Mouse (Mus musculus): Measurements from ENCODE around the gene Ppp1r2.

GRCm38 (mm10) chr16:31205726-31206125 is 69.4 kb downstream of the Ppp1r2 start:
- TF ChIP-seq CTCF (conservative IDR thresholded peaks at IDR 0.05; ENCODE audit: low read length) (no peak), POU5F1 (IDR thresholded peaks at IDR 0.05; ENCODE audit: borderline replicate concordance, low read length) (no peak), NANOG (IDR thresholded peaks at IDR 0.05; ENCODE audit: borderline replicate concordance, low read length) (no peak)

Data from E14TG2a.4 (cell line).